Mouse (Mus musculus) gastrocnemius, postnatal 25 days (tissue): ENCODE measurements around the gene Ctdnep1. TPM values are rescaled to one million over a fixed set of nuclear protein-coding genes. Genes with fewer than 3 reads are reported as not detected.

ENCODE experiments used
- DNase-seq: peaks from one replicate; pipeline ENCODE4 v3.0.0; 2022
- microRNA-seq, 2 experiments: library from miRNA; unstranded; fragments of <30 nt; microRNA quantifications; one replicate each; pipeline ENCODE4 v1.2.0; 2021; ENCODE audit warnings: borderline replicate concordance in 2 of 2
- total RNA-seq, 2 experiments: library from RNA; stranded (reverse); gene quantifications; 1 replicate in 1 of 2; 2 replicates in 1 of 2; pipeline ENCODE4 v1.2.3; 2021

Ctdnep1 gene
- total RNA-seq, 2 experiments from 2014 or later: 195 to 205 TPM

DNA sequence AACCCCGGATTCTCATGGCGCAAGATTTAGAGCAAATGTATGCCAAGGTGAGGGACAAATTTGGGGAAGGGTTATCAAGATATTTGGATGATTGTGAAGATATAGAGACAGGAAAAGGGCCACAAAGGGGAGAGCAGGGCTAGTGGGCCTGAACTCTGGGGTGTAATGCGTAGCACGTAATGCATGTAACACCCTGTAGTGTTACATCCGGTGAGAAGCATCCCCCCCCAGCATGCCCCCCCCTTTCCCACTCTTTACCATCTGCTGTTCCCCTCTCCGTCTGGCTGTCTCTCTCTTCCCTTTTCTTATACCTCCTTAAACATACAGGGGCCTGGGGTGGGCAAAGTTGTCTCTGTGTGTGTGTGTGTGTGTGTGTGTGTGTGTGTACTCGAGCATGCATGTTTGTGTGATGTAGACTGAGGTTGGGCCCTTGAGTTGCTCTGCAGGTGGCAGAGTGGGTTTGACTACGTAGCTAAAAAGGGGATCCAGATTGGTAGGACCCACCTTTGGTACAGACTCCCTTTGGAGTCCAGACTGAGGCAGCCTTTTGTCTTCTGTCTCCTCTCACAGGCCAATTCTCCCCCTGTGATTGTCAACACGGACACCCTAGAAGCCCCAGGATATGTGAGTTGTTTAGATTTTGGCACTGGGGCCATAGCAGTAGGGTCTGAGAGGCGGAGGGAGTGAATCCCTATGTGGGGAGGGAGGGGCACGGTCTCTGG, 49.0 kb downstream of the Ctdnep1 start:
- no peak for DNase-seq

DNA sequence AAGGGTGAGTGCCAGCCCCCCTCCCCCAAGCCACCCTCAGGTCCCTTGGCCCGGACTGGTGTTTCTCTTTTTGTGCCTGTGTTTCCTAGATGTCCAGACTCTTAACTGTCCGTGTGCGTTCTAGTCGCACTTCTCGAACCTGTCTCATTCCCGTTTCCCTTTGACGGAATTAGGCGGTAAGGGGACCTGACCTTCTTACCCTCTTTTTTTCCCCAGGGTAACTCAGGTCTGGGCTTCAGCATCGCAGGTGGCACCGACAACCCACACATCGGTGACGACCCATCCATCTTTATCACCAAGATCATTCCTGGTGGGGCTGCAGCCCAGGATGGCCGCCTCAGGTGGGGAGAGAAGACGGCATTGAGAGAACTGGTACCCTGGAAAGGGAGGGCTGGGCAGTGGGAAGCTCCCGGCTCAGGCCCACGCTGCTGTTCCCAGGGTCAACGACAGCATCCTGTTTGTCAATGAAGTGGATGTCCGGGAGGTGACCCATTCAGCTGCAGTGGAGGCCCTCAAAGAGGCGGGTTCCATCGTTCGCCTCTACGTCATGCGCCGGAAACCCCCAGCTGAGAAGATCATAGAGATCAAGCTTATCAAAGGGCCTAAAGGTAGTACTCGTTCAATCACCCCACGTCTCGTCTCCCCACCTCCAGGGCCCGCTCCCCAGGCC, 49.8 kb downstream of the Ctdnep1 start:
- no peak for DNase-seq

DNA sequence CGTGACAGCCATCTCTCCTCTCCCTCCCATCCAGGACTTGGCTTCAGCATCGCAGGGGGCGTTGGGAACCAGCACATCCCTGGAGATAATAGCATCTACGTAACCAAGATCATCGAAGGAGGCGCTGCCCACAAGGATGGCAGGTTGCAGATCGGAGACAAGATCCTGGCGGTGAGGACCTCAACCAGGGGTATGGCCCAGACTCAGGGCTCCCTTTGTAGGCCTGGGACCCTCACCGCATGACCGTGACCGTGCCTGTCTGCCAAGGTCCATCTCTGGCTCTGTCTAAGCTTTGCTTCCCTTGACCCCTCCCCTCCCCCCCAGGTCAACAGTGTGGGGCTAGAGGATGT, 50.3 kb downstream of the Ctdnep1 start:
- DNase-seq: no peak

DNA sequence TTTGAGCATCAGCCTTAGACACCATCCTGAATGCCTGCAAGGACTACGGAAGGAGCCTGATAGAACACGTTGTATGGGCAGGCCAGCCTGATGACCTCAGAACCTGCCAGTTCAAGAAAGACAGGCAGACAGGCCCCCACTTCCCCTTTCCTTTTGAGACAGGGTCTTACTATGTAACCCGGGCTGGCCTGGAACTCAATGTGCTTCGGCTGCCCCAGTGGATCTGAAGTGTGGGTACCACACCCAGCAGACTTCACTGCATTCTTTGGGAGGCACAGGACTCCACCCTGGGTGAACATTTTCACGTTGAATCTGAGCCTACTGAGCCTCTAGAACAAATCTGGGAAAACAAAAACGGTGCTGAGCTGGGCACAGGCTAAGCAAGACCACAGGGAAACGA, 57.2 kb downstream of the Ctdnep1 start:
- peak; percentile 7 for DNase-seq

DNA sequence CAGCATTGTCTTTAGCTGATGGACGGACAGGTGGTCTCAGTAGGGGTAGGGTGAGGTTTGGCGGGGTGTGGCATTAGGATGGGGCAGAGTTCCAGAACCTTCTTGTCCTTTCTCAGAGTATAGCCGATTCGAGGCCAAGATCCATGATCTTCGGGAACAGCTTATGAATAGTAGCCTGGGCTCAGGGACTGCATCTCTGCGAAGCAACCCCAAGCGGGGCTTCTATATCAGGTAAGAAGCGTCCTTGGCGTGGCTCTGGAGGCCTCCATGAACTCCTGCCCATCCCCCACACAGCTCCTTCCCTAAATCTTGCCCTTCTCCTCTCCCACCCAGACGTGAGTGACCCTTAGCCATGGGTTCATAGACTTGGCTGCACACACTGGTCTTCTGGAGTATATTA, 58.7 kb downstream of the Ctdnep1 start:
- no peak for DNase-seq

DNA sequence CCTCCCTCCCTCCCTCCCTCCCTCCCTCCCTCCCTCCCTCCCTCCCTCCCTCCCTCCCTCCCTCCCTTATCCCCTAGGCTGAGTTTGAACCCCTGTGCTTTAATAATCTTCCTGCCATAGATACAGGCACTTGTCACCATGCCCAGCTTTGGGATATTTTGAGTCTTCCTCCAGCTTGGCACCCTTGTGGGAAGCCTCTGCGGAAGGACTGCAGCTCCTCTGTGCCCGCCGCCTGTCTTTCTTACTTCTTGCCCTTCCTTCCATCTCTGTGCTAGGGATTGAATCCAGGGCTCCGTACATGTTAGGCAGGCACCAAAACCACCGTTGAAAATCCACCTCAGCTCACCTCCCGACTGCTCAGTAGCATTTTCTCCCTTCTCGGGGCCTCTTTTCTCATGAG, 59.2 kb downstream of the Ctdnep1 start:
- no peak for DNase-seq

Small RNAs within 50 kb of the gene (microRNA-seq; reads per million reads assigned to microRNA genes)
- 0 reads per million in 2 experiments for gene Gm44349
- 728 to 785 reads per million in 2 experiments for gene Mir324

Other genes starting within 250 kb of the Ctdnep1 start
- 10 to 100 TPM; 24.7 to 27.5 TPM for gene Polr2a, start 222.5 kb upstream of the Ctdnep1 start, total RNA-seq
- not detected for gene Slc35g3, start 219.2 kb upstream of the Ctdnep1 start, total RNA-seq
- gene Zbtb4, start 215.2 kb upstream of the Ctdnep1 start, total RNA-seq: 10 to 100 TPM; 23.0 to 28.1 TPM
- 10 to 100 TPM; 36.2 to 53.1 TPM for gene Chrnb1, start 185.2 kb upstream of the Ctdnep1 start, total RNA-seq
- 1 to 10 TPM; 6.3 to 6.7 TPM for gene Fgf11, start 179.3 kb upstream of the Ctdnep1 start, total RNA-seq
- gene Tmem102, start 175.5 kb upstream of the Ctdnep1 start, total RNA-seq: under 1 TPM; 0.18 to 0.35 TPM
- gene Gm39566, start 165.9 kb upstream of the Ctdnep1 start, total RNA-seq: not detected
- gene Spem2, start 162.7 kb upstream of the Ctdnep1 start, total RNA-seq: not detected
- not detected for gene Spem1, start 159.0 kb upstream of the Ctdnep1 start, total RNA-seq
- 1 to 10 TPM; 3.1 to 3.9 TPM for gene Nlgn2, start 143.4 kb upstream of the Ctdnep1 start, total RNA-seq
- 100 to 1,000 TPM; 126 to 144 TPM for gene Tmem256, start 142.6 kb upstream of the Ctdnep1 start, total RNA-seq
- 10 to 100 TPM; 10.8 to 13.7 TPM for gene Plscr3, start 134.8 kb upstream of the Ctdnep1 start, total RNA-seq
- gene Tnk1, start 122.4 kb upstream of the Ctdnep1 start, total RNA-seq: under 1 TPM in 1 of 2 experiments, not detected in 1; 0.11 TPM
- not detected for gene Tmem95, start 103.1 kb upstream of the Ctdnep1 start, total RNA-seq
- 1 to 10 TPM; 1.7 to 2.2 TPM for gene Kctd11, start 99.8 kb upstream of the Ctdnep1 start, total RNA-seq
- under 1 TPM; 0.26 to 0.38 TPM for gene Acap1, start 85.6 kb upstream of the Ctdnep1 start, total RNA-seq
- not detected for gene 2810408A11Rik, start 80.2 kb upstream of the Ctdnep1 start, total RNA-seq
- 10 to 100 TPM; 25.4 to 26.0 TPM for gene Neurl4, start 80.1 kb upstream of the Ctdnep1 start, total RNA-seq
- 10 to 100 TPM; 34.6 to 35.2 TPM for gene Gps2, start 67.3 kb upstream of the Ctdnep1 start, total RNA-seq
- 100 to 1,000 TPM; 417 to 422 TPM for gene Eif5a, start 59.2 kb upstream of the Ctdnep1 start, total RNA-seq
- 10 to 100 TPM; 10.4 to 10.9 TPM for gene Ybx2, start 45.4 kb upstream of the Ctdnep1 start, total RNA-seq
- 100 to 1,000 TPM; 306 to 340 TPM for gene Slc2a4, start 33.0 kb upstream of the Ctdnep1 start, total RNA-seq
- gene Cldn7, start 16.4 kb upstream of the Ctdnep1 start, total RNA-seq: under 1 TPM in 1 of 2 experiments, not detected in 1; 0.91 TPM
- 10 to 100 TPM; 37.0 to 44.2 TPM for gene Elp5, start 1.4 kb downstream of the Ctdnep1 start, total RNA-seq
- gene Gabarap, start 10.0 kb downstream of the Ctdnep1 start, total RNA-seq: 100 to 1,000 TPM; 148 to 170 TPM
- gene Phf23, start 14.6 kb downstream of the Ctdnep1 start, total RNA-seq: 10 to 100 TPM; 15.0 to 16.1 TPM
- gene Dvl2, start 19.4 kb downstream of the Ctdnep1 start, total RNA-seq: 1 to 10 TPM; 3.7 to 4.1 TPM
- 100 to 1,000 TPM; 342 to 380 TPM for gene Acadvl, start 34.3 kb downstream of the Ctdnep1 start, total RNA-seq
- gene Dlg4, start 35.8 kb downstream of the Ctdnep1 start, total RNA-seq: 1 to 10 TPM; 5.6 to 6.9 TPM
- not detected for gene Asgr1, start 72.9 kb downstream of the Ctdnep1 start, total RNA-seq
- not detected for gene Asgr2, start 111.5 kb downstream of the Ctdnep1 start, total RNA-seq
- 1 to 10 TPM; 2.5 to 3.6 TPM for gene Mgl2, start 149.2 kb downstream of the Ctdnep1 start, total RNA-seq
- gene Clec10a, start 175.0 kb downstream of the Ctdnep1 start, total RNA-seq: 1 to 10 TPM; 1.3 to 4.3 TPM
- gene Slc16a11, start 231.6 kb downstream of the Ctdnep1 start, total RNA-seq: not detected
- gene Slc16a13, start 239.9 kb downstream of the Ctdnep1 start, total RNA-seq: under 1 TPM; 0.10 to 0.88 TPM
- gene Bcl6b, start 248.6 kb downstream of the Ctdnep1 start, total RNA-seq: 1 to 10 TPM; 4.1 to 6.2 TPM